Mouse (Mus musculus): ENCODE results near the gene Prdm1. TPM values are rescaled to one million over a fixed set of nuclear protein-coding genes. Genes with fewer than 3 reads are reported as not detected.

The Prdm1 gene
- polyA plus RNA-seq, 1 experiment = not detected

- TF ChIP-seq POLR2A (IDR thresholded peaks at IDR 0.05; ENCODE audit: insufficient read depth, low read depth, low read length) (no peak), CTCF (IDR thresholded peaks at IDR 0.05; ENCODE audit: insufficient read depth, low read depth, low read length) (no peak)
- Histone ChIP-seq H3K4me3 (ENCODE audit: insufficient read depth, low read depth, low read length) (no peak overlapping the region), H3K4me1 (ENCODE audit: control insufficient read depth, insufficient read depth, low read length) (no peaks in the 10 kb centered on the region), H3K27ac (ENCODE audit: insufficient read depth, low read depth, low read length) (no peak overlapping the region)
- 71% methylated on average over 13 of the region's 13 CpGs for WGBS
These were observed 25.4 kb downstream of the Prdm1 start for GRCm38 (mm10) chr10:44502891-44503290.

- TF ChIP-seq POLR2A (IDR thresholded peaks at IDR 0.05; ENCODE audit: insufficient read depth, low read depth, low read length) (no peak), CTCF (IDR thresholded peaks at IDR 0.05; ENCODE audit: insufficient read depth, low read depth, low read length) (no peak)
- WGBS = 91% methylated on average over 15 of the region's 15 CpGs
- Histone ChIP-seq H3K4me3 (ENCODE audit: insufficient read depth, low read depth, low read length) (no peak overlapping the region), H3K4me1 (ENCODE audit: control insufficient read depth, insufficient read depth, low read length) (no peaks in the 10 kb centered on the region), H3K27ac (ENCODE audit: insufficient read depth, low read depth, low read length) (no peak overlapping the region)
These were observed 28.3 kb downstream of the Prdm1 start for GRCm38 (mm10) chr10:44499897-44500519.

DNA sequence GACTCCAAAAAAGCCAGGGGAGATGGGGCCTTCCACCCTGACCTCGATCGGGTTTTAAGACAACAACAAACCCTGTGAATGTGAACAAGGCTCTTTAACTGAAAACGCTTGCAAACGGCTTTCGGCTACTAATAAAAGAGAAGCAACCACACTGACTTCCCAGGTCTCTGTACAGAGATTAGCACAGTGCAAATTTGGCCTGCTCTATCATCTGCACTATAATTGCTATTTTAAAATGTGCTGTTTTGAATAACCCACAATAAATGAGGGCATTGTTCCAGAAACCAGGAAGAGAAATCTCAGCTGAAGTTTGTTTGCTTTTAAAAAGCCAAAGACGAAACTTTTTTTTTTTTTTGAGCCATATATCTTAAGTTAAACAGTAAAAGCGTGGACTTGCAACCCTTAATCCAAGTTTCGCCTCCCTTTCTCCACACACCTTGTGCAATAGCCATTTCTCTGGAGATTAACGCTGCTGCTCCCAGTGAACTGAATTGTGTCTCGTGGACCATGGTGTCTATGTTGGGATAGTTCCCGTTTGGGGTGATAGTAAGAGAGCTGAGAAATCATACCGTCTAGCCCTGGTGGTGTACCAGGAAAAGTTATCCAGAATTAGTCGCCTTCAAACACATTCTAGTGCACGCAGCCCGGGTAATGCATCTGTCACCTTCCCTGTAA lies 34.3 kb downstream of the Prdm1 start:
- Histone ChIP-seq H3K27ac (ENCODE audit: insufficient read depth, low read depth, low read length) (no peak overlapping the region), H3K4me1 (ENCODE audit: control insufficient read depth, insufficient read depth, low read length) (no peaks in the 10 kb centered on the region), H3K4me3 (ENCODE audit: insufficient read depth, low read depth, low read length) (no peak overlapping the region)
- 63% methylated on average over 15 of the region's 15 CpGs for WGBS
- TF ChIP-seq CTCF (IDR thresholded peaks at IDR 0.05; ENCODE audit: insufficient read depth, low read depth, low read length) = no peak
- no peak for TF ChIP-seq POLR2A (IDR thresholded peaks at IDR 0.05; ENCODE audit: insufficient read depth, low read depth, low read length)

- no peaks in the 10 kb centered on the region for H3K4me1 ChIP-seq (ENCODE audit: control insufficient read depth, insufficient read depth, low read length)
- TF ChIP-seq POLR2A (IDR thresholded peaks at IDR 0.05; ENCODE audit: insufficient read depth, low read depth, low read length) = no peak
- TF ChIP-seq CTCF (IDR thresholded peaks at IDR 0.05; ENCODE audit: insufficient read depth, low read depth, low read length) = no peak
- no peak overlapping the region for H3K4me3 ChIP-seq (ENCODE audit: insufficient read depth, low read depth, low read length)
- H3K27ac ChIP-seq (ENCODE audit: insufficient read depth, low read depth, low read length) = no peak overlapping the region
- WGBS = 84% methylated on average over 8 of the region's 8 CpGs
These were observed 35.3 kb downstream of the Prdm1 start for GRCm38 (mm10) chr10:44492815-44493525.

GRCm38 (mm10) chr10:44490899-44491422 lies 37.3 kb downstream of the Prdm1 start:
- Histone ChIP-seq H3K4me1 (ENCODE audit: control insufficient read depth, insufficient read depth, low read length) (no peaks in the 10 kb centered on the region), H3K4me3 (ENCODE audit: insufficient read depth, low read depth, low read length) (no peak overlapping the region), H3K27ac (ENCODE audit: insufficient read depth, low read depth, low read length) (no peak overlapping the region)
- 94% methylated on average over 5 of the region's 5 CpGs for WGBS
- TF ChIP-seq POLR2A (IDR thresholded peaks at IDR 0.05; ENCODE audit: insufficient read depth, low read depth, low read length) = no peak
- no peak for TF ChIP-seq CTCF (IDR thresholded peaks at IDR 0.05; ENCODE audit: insufficient read depth, low read depth, low read length)

DNA sequence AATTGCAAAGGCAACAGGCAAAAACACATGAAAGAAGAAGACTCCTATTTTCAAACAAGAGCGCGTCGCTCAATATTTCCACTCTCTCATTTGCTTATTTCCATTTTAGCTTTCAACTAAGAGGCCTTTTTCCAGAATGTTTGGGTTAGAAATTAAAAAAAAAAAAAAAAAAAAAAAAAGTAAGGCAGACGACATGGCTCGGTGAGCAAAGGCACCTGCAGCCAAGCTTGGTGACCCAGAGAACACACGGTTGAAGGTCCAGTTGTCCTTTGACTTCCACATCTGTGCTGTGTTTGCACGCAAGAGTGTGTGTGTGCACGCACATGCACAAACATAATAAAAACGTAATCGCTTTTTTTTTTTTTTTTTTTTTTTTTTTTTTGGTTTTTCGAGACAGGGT lies 41.2 kb downstream of the Prdm1 start:
- no peaks in the 10 kb centered on the region for H3K4me1 ChIP-seq (ENCODE audit: control insufficient read depth, insufficient read depth, low read length)
- no peak for TF ChIP-seq POLR2A (IDR thresholded peaks at IDR 0.05; ENCODE audit: insufficient read depth, low read depth, low read length)
- TF ChIP-seq CTCF (IDR thresholded peaks at IDR 0.05; ENCODE audit: insufficient read depth, low read depth, low read length) = no peak
- H3K27ac ChIP-seq (ENCODE audit: insufficient read depth, low read depth, low read length) = no peak overlapping the region
- 94% methylated on average over 10 of the region's 11 CpGs for WGBS
- H3K4me3 ChIP-seq (ENCODE audit: insufficient read depth, low read depth, low read length) = no peak overlapping the region

DNA sequence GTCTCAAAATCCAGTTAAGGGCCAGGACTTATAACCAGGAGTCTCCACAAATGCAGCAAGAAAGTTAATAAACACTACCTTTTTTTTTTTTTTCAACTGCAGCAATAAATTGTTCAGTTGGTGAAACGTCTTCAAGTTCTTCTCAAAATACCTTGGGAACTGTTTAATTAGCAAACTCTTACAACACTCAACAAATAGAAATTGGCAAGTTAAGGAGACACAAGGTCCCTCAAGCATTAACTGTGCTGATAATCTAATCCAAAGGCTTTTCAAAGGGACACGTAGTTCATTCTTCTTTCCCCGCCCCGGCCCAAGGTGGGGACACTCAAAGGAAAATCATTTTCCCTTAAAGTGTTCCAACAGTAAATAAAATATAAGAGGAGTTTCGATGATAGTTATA lies 44.2 kb downstream of the Prdm1 start:
- 90% methylated on average over 5 of the region's 5 CpGs for WGBS
- H3K27ac ChIP-seq (ENCODE audit: insufficient read depth, low read depth, low read length) = no peak overlapping the region
- no peaks in the 10 kb centered on the region for H3K4me1 ChIP-seq (ENCODE audit: control insufficient read depth, insufficient read depth, low read length)
- TF ChIP-seq CTCF (IDR thresholded peaks at IDR 0.05; ENCODE audit: insufficient read depth, low read depth, low read length) (no peak), POLR2A (IDR thresholded peaks at IDR 0.05; ENCODE audit: insufficient read depth, low read depth, low read length) (no peak)
- H3K4me3 ChIP-seq (ENCODE audit: insufficient read depth, low read depth, low read length) = no peak overlapping the region

GRCm38 (mm10) chr10:44483116-44483515 lies 45.2 kb downstream of the Prdm1 start:
- Histone ChIP-seq H3K4me3 (ENCODE audit: insufficient read depth, low read depth, low read length) (no peak overlapping the region), H3K4me1 (ENCODE audit: control insufficient read depth, insufficient read depth, low read length) (no peaks in the 10 kb centered on the region), H3K27ac (ENCODE audit: insufficient read depth, low read depth, low read length) (no peak overlapping the region)
- TF ChIP-seq CTCF (IDR thresholded peaks at IDR 0.05; ENCODE audit: insufficient read depth, low read depth, low read length) (no peak), POLR2A (IDR thresholded peaks at IDR 0.05; ENCODE audit: insufficient read depth, low read depth, low read length) (no peak)
- WGBS = 74% methylated on average over 6 of the region's 6 CpGs

GRCm38 (mm10) chr10:44481379-44481778 lies 46.9 kb downstream of the Prdm1 start:
- Histone ChIP-seq H3K27ac (ENCODE audit: insufficient read depth, low read depth, low read length) (no peak overlapping the region), H3K4me3 (ENCODE audit: insufficient read depth, low read depth, low read length) (no peak overlapping the region), H3K4me1 (ENCODE audit: control insufficient read depth, insufficient read depth, low read length) (no peaks in the 10 kb centered on the region)
- no peak for TF ChIP-seq POLR2A (IDR thresholded peaks at IDR 0.05; ENCODE audit: insufficient read depth, low read depth, low read length)
- no peak for TF ChIP-seq CTCF (IDR thresholded peaks at IDR 0.05; ENCODE audit: insufficient read depth, low read depth, low read length)
- WGBS = 78% methylated on average over 5 of the region's 5 CpGs

Data from olfactory bulb, adult 2 months (tissue).